Mouse (Mus musculus) hindbrain, postnatal 0 days (tissue): Measurements from ENCODE around the gene Lrfn2. TPM values are rescaled to one million over a fixed set of nuclear protein-coding genes. Genes with fewer than 3 reads are reported as not detected.

Source experiments
- ATAC-seq: fragments of 200-750 bp; cut with Nextera tagmentation; 2 replicates; pipeline ENCODE4 v1.8.0; 2017; ENCODE audit warnings: mild to moderate bottlenecking, moderate TSS enrichment, moderate library complexity
- DNase-seq: peaks from one replicate; pipeline ENCODE4 v3.0.0-alpha.2; 2015; ENCODE audit warnings: low spot score
- H3K27ac ChIP-seq: fragments of 300-500 bp; sonication (generic); 2 replicates; pipeline ENCODE4 v1.5.1; 2014; ENCODE audit warnings: mild to moderate bottlenecking
- H3K27me3 ChIP-seq: fragments of 300-500 bp; sonication (generic); 2 replicates; pipeline ENCODE4 v1.6.1; 2014; ENCODE audit warnings: low read length, mixed read lengths; ENCODE audit not compliant: insufficient read depth
- H3K36me3 ChIP-seq: fragments of 300-500 bp; sonication (generic); 2 replicates; pipeline ENCODE4 v1.6.1; 2014; ENCODE audit warnings: low read length, mixed read lengths; ENCODE audit not compliant: insufficient read depth
- H3K4me1 ChIP-seq: fragments of 300-500 bp; sonication (generic); 2 replicates; pipeline ENCODE4 v1.6.1; 2014; ENCODE audit warnings: antibody characterized with exemption, low read length, mixed read lengths; ENCODE audit not compliant: insufficient read depth
- H3K4me2 ChIP-seq: fragments of 300-500 bp; sonication (generic); 2 replicates; pipeline ENCODE4 v1.6.1; 2014; ENCODE audit warnings: low read depth, mild to moderate bottlenecking, low read length, moderate library complexity, mixed read lengths
- H3K4me3 ChIP-seq: fragments of 300-500 bp; sonication (generic); 2 replicates; pipeline ENCODE4 v1.5.1; 2014; ENCODE audit warnings: low read length
- H3K9ac ChIP-seq: fragments of 300-500 bp; sonication (generic); replicated peaks from 2 replicates; pipeline ENCODE4 v1.6.1; 2014; ENCODE audit warnings: mild to moderate bottlenecking, low read length, moderate library complexity, mixed read lengths
- H3K9me3 ChIP-seq: fragments of 300-500 bp; sonication (generic); 2 replicates; pipeline ENCODE4 v1.6.1; 2016; ENCODE audit warnings: low read length, mixed read lengths
- CTCF ChIP-seq: IDR thresholded peaks from 2 replicates; pipeline ENCODE4 v1.5.1; 2016; ENCODE audit warnings: antibody characterized with exemption, control low read depth, low read depth
- WGBS: fragments of 180-500 bp; shearing (Covaris S2); extraction: QIAGEN DNeasy Blood & Tissue Kit; methylation state at CpG from one replicate; pipeline ENCODE4 v1.1.7; 2014; 5-methylcytosine and 5-hydroxymethylcytosine counted together
- polyA plus RNA-seq: library from polyadenylated mRNA; unstranded; fragments of >200 nt; fragmentation: Nextera tagmentation; extraction: Ambion mirVana; gene quantifications from 2 replicates; pipeline ENCODE4 v1.2.1, GENCODE M21; 2015
- total RNA-seq: library from RNA; depleted of rRNA; stranded (reverse); fragments of >200 nt; gene quantifications from 2 replicates; pipeline ENCODE4 v1.2.3, GENCODE M21; 2014

Gene Lrfn2
- total and polyA plus RNA-seq, 2 experiments from 2014 or later: 11.9 to 28.3 TPM

- no peak overlapping the region for H3K4me2 ChIP-seq
- H3K27me3 ChIP-seq: no peaks in the 10 kb centered on the region
- no peaks in the 10 kb centered on the region for H3K36me3 ChIP-seq
- 65% methylated on average over 2 of the region's 2 CpGs for WGBS
- no peak overlapping the region for H3K27ac ChIP-seq
- no peak for ATAC-seq
- no peak for TF ChIP-seq CTCF
- H3K9ac ChIP-seq: no peak overlapping the region
- H3K4me3 ChIP-seq: no peak overlapping the region
- no peaks in the 10 kb centered on the region for H3K9me3 ChIP-seq
- H3K4me1 ChIP-seq: no peaks in the 10 kb centered on the region; the same call in 1 of the 2 replicates
- no peak for DNase-seq
These were observed 147.5 kb downstream of the Lrfn2 start for GRCm38 (mm10) chr17:49079647-49080046.

- H3K27me3 ChIP-seq: no peaks in the 10 kb centered on the region
- H3K36me3 ChIP-seq: no peaks in the 10 kb centered on the region
- DNase-seq (peak; percentile 40), ATAC-seq (no peak)
- no peak for TF ChIP-seq CTCF
- WGBS: 54% methylated on average over 9 of the region's 9 CpGs
- no peaks in the 10 kb centered on the region; the same call in 1 of the 2 replicates for H3K4me1 ChIP-seq
- no peak overlapping the region for H3K27ac ChIP-seq
- H3K4me3 ChIP-seq: no peak overlapping the region
- no peak overlapping the region for H3K9ac ChIP-seq
- no peak overlapping the region for H3K4me2 ChIP-seq
- H3K9me3 ChIP-seq: no peaks in the 10 kb centered on the region
These were observed 151.6 kb downstream of the Lrfn2 start for GRCm38 (mm10) chr17:49083594-49084380.

- Histone ChIP-seq H3K4me3 (no peak overlapping the region), H3K9ac (no peak overlapping the region), H3K27ac (no peak overlapping the region), H3K27me3 (no peaks in the 10 kb centered on the region), H3K4me2 (no peak overlapping the region), H3K4me1 (no peaks in the 10 kb centered on the region; the same call in 1 of the 2 replicates), H3K9me3 (no peaks in the 10 kb centered on the region), H3K36me3 (no peaks in the 10 kb centered on the region)
- TF ChIP-seq CTCF: no peak
- ATAC-seq: no peak
- 92% methylated on average over 4 of the region's 4 CpGs for WGBS
- no peak for DNase-seq
These were observed 152.9 kb downstream of the Lrfn2 start for GRCm38 (mm10) chr17:49085111-49085510.

- WGBS: 70% methylated on average over 16 of the region's 16 CpGs
- peaks cover 9% of the 10 kb centered on the region; the same call in 1 of the 2 replicates for H3K36me3 ChIP-seq
- no peaks in the 10 kb centered on the region for H3K4me1 ChIP-seq
- no peak for TF ChIP-seq CTCF
- no peaks in the 10 kb centered on the region for H3K9me3 ChIP-seq
- no peak for ATAC-seq
- H3K9ac ChIP-seq: no peak overlapping the region
- no peak overlapping the region for H3K27ac ChIP-seq
- H3K27me3 ChIP-seq: no peaks in the 10 kb centered on the region
- no peak overlapping the region for H3K4me3 ChIP-seq
- no peak for DNase-seq
- H3K4me2 ChIP-seq: no peak overlapping the region
These were observed 164.8 kb downstream of the Lrfn2 start for GRCm38 (mm10) chr17:49096781-49097544.

- Histone ChIP-seq H3K4me2 (no peak overlapping the region), H3K27ac (no peak overlapping the region), H3K9me3 (no peaks in the 10 kb centered on the region), H3K4me1 (no peaks in the 10 kb centered on the region), H3K27me3 (no peaks in the 10 kb centered on the region), H3K9ac (no peak overlapping the region), H3K36me3 (no peaks in the 10 kb centered on the region), H3K4me3 (no peak overlapping the region)
- DNase-seq (no peak), ATAC-seq (no peak)
- WGBS: 94% methylated on average over 3 of the region's 3 CpGs
- TF ChIP-seq CTCF: no peak
These were observed 179.2 kb downstream of the Lrfn2 start for GRCm38 (mm10) chr17:49111399-49111798.

DNA sequence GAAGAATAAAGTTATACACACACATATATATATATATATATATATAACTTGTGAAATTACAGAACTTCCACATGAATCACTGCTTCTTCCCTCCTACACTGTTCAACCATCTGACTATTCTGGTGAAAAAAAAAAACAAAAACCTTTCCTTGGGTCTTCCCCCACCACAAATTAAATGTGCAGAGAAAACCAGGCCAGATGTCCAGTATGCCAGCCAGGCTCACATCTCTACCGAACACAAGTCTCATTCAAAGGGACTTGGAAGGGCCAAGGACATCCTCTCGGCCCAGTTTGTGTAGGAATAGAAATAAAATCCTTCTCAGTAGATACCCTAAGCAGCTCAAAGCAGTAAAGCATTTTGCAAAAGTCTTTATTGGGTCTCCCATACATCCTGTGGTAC lies 179.7 kb downstream of the Lrfn2 start:
- Histone ChIP-seq H3K4me3 (no peak overlapping the region), H3K9me3 (no peaks in the 10 kb centered on the region), H3K9ac (no peak overlapping the region), H3K4me2 (no peak overlapping the region), H3K4me1 (no peaks in the 10 kb centered on the region), H3K36me3 (no peaks in the 10 kb centered on the region), H3K27me3 (no peaks in the 10 kb centered on the region), H3K27ac (no peak overlapping the region)
- 84% methylated on average over 2 of the region's 2 CpGs for WGBS
- ATAC-seq (no peak), DNase-seq (no peak)
- no peak for TF ChIP-seq CTCF
